8 mouse cellular contexts compared by ENCODE assay signal in genomic region chr11:74526180-74527158, GRCm38 (mm10).
A peak's percentile ranks its signal among the peaks of the same experiment; 100 is the strongest.
DNase-seq lines count a peak whose midpoint lies in the region; ATAC-seq and TF ChIP-seq lines count a peak whose summit lies in the region.

No protein-coding gene starts in this region.

- no peaks in the 10 kb centered on the region for H3K9me3 ChIP-seq in hindbrain, embryonic 15.5 days
- H3K9me3 ChIP-seq in limb, embryonic 14.5 days (ENCODE audit: control insufficient read depth, low read length) = no peaks in the 10 kb centered on the region
- no peaks in the 10 kb centered on the region for H3K9me3 ChIP-seq in neural tube, embryonic 12.5 days

- peak; percentile 49; the same call in 1 of the 2 replicates for TF ChIP-seq CTCF in spleen, adult 2 months (IDR thresholded peaks at IDR 0.05; ENCODE audit: extremely low read depth, insufficient read depth, insufficient read length, insufficient replicate concordance)
- TF ChIP-seq CTCF in bone marrow macrophage, adult 2 months (IDR thresholded peaks at IDR 0.05; ENCODE audit: low read depth, low read length) = peak; percentile 34; the same call in 1 of the 2 replicates

- WGBS in spleen, adult 2 months = 22% methylated on average over 18 of the region's 18 CpGs
- WGBS in hindbrain, embryonic 15.5 days = 21% methylated on average over 18 of the region's 18 CpGs
- 13% methylated on average over 18 of the region's 18 CpGs for WGBS in limb, embryonic 14.5 days
- 23% methylated on average over 18 of the region's 18 CpGs for WGBS in neural tube, embryonic 12.5 days

- TF ChIP-seq POLR2A in spleen, adult 2 months (IDR thresholded peaks at IDR 0.05; ENCODE audit: low read depth, low read length) = no peak
- TF ChIP-seq POLR2A in bone marrow macrophage, adult 2 months (IDR thresholded peaks at IDR 0.05; ENCODE audit: borderline replicate concordance, low read depth, low read length) = no peak
- no peak for TF ChIP-seq POLR2A in limb, embryonic 14.5 days (IDR thresholded peaks at IDR 0.05; ENCODE audit: borderline replicate concordance, extremely low read depth, insufficient read depth, insufficient read length)

- DNase-seq in spleen, adult 2 months (ENCODE audit: low read depth in 1 of 2, low spot score in 2 of 2) = peak in 1 of 2 experiments; percentile 17
- DNase-seq in spleen, adult 12 weeks (ENCODE audit: low spot score) = no peak
- peak; percentile 47 to 56 for DNase-seq in frontal cortex, postnatal 10 days (ENCODE audit: low spot score in 2 of 2)
- DNase-seq in limb, embryonic 14.5 days (ENCODE audit: low spot score) = no peak
- no peak for DNase-seq in layer of hippocampus, adult 11-12 months (ENCODE audit: low spot score)

- no peaks in the 10 kb centered on the region for H3K36me3 ChIP-seq in spleen, adult 2 months (ENCODE audit: control insufficient read depth, insufficient read depth, low read length)
- H3K36me3 ChIP-seq in hindbrain, embryonic 15.5 days = no peaks in the 10 kb centered on the region
- no peaks in the 10 kb centered on the region for H3K36me3 ChIP-seq in limb, embryonic 14.5 days (ENCODE audit: control insufficient read depth, insufficient read depth, low read length)
- no peaks in the 10 kb centered on the region for H3K36me3 ChIP-seq in neural tube, embryonic 12.5 days

- peak overlapping the region; percentile 26; the same call in 1 of the 2 replicates for H3K4me2 ChIP-seq in hindbrain, embryonic 15.5 days
- peak overlapping the region; percentile 47 for H3K4me2 ChIP-seq in limb, embryonic 14.5 days (replicated peaks; ENCODE audit: low read depth, low read length, severe bottlenecking)
- H3K4me2 ChIP-seq in neural tube, embryonic 12.5 days (replicated peaks) = peak overlapping the region; percentile 34; the same call in 1 of the 2 replicates

- no peak overlapping the region for H3K27ac ChIP-seq in spleen, adult 2 months (ENCODE audit: insufficient read depth, low read length)
- no peak overlapping the region for H3K27ac ChIP-seq in bone marrow macrophage, adult 2 months (ENCODE audit: insufficient read depth, low read depth, low read length)
- no peak overlapping the region for H3K27ac ChIP-seq in hindbrain, embryonic 15.5 days (replicated peaks)
- H3K27ac ChIP-seq in limb, embryonic 14.5 days (replicated peaks; ENCODE audit: low read depth, low read length) = no peak overlapping the region
- H3K27ac ChIP-seq in neural tube, embryonic 12.5 days = no peak overlapping the region

- ATAC-seq in hindbrain, embryonic 15.5 days (ENCODE audit: low FRiP score, low read depth) = no peak
- no peak for ATAC-seq in limb, embryonic 14.5 days (ENCODE audit: low FRiP score, low read depth)
- ATAC-seq in neural tube, embryonic 12.5 days (ENCODE audit: low FRiP score, low read depth) = no peak

- H3K4me3 ChIP-seq in spleen, adult 2 months (ENCODE audit: extremely low read depth, insufficient read depth, insufficient read length) = no peak overlapping the region
- no peak overlapping the region for H3K4me3 ChIP-seq in bone marrow macrophage, adult 2 months (ENCODE audit: insufficient read depth, low read length)
- H3K4me3 ChIP-seq in hindbrain, embryonic 15.5 days = no peak overlapping the region
- H3K4me3 ChIP-seq in limb, embryonic 14.5 days (replicated peaks; ENCODE audit: low read length) = peak overlapping the region; percentile 16
- no peak overlapping the region for H3K4me3 ChIP-seq in neural tube, embryonic 12.5 days

- H3K9ac ChIP-seq in hindbrain, embryonic 15.5 days = no peak overlapping the region
- H3K9ac ChIP-seq in limb, embryonic 14.5 days (ENCODE audit: low read depth, low read length, severe bottlenecking) = no peak overlapping the region
- no peak overlapping the region for H3K9ac ChIP-seq in neural tube, embryonic 12.5 days

- peaks cover 3% of the 10 kb centered on the region for H3K4me1 ChIP-seq in spleen, adult 2 months (ENCODE audit: control insufficient read depth, insufficient read depth, insufficient read length)
- H3K4me1 ChIP-seq in bone marrow macrophage, adult 2 months (ENCODE audit: control insufficient read depth, insufficient read depth, low read length) = peaks cover 2% of the 10 kb centered on the region
- H3K4me1 ChIP-seq in hindbrain, embryonic 15.5 days (replicated peaks) = peaks cover 23% of the 10 kb centered on the region
- peaks cover 7% of the 10 kb centered on the region for H3K4me1 ChIP-seq in limb, embryonic 14.5 days (ENCODE audit: control insufficient read depth, insufficient read depth, low read length)
- H3K4me1 ChIP-seq in neural tube, embryonic 12.5 days = peaks cover 29% of the 10 kb centered on the region

- peaks cover 8% of the 10 kb centered on the region for H3K27me3 ChIP-seq in spleen, adult 2 months (ENCODE audit: control insufficient read depth, insufficient read depth, low read length)
- H3K27me3 ChIP-seq in hindbrain, embryonic 15.5 days = peaks cover 4% of the 10 kb centered on the region; the same call in 1 of the 2 replicates
- peaks cover 33% of the 10 kb centered on the region for H3K27me3 ChIP-seq in limb, embryonic 14.5 days (ENCODE audit: control insufficient read depth, insufficient read depth, low read length)
- H3K27me3 ChIP-seq in neural tube, embryonic 12.5 days (replicated peaks) = peaks cover 24% of the 10 kb centered on the region

Comparison
In these comparisons a context has a peak if more than half of its experiments do, and no peak if none do; other contexts are left out.
1. DNase-seq: peak in frontal cortex, postnatal 10 days (2 of 2); none in spleen, adult 12 weeks (single experiment), limb, embryonic 14.5 days (single experiment) and layer of hippocampus, adult 11-12 months (single experiment).
2. Peak in every context shown above with its lines, with median percentiles within 50 percentile points of each other: H3K4me2 ChIP-seq.